8 mouse cellular contexts compared by ENCODE assay signal in genomic region chr2:155538463-155539057, GRCm38 (mm10). TPM values are rescaled to one million over a fixed set of nuclear protein-coding genes. Genes with fewer than 3 reads are reported as not detected.
DNase-seq lines count a peak whose midpoint lies in the region; ATAC-seq and TF ChIP-seq lines count a peak whose summit lies in the region.
"Not testable (repeated sequence)": the region's sequence is repeated elsewhere in the genome, so short reads cannot be mapped to it uniquely, and the experiment has no call there.

No protein-coding gene starts in this region.

- peak overlapping the region; percentile 33; the same call in 1 of the 2 replicates for H3K27ac ChIP-seq in bone marrow, adult 2 months (ENCODE audit: control insufficient read depth, insufficient read depth, low read depth, low read length, poor library complexity)
- H3K27ac ChIP-seq in heart, embryonic 12.5 days (ENCODE audit: poor library complexity, severe bottlenecking); liver, embryonic 11.5 days (ENCODE audit: low read depth, low read length); liver, embryonic 16.5 days (ENCODE audit: low read length); testis, adult 2 months (ENCODE audit: control insufficient read depth, insufficient read depth, low read depth, low read length): not testable (repeated sequence)
- H3K27ac ChIP-seq in macrophage: peak overlapping the region; percentile 17; the same call in 1 of the 2 replicates

- H3K79me2 ChIP-seq in macrophage (ENCODE audit: inconsistent target): not testable (repeated sequence)

- peak overlapping the region; percentile 17 for H3K4me2 ChIP-seq in heart, embryonic 12.5 days
- 0 out of 2 replicates have a peak overlapping the region, but pooled peaks have one; percentile 37 for H3K4me2 ChIP-seq in liver, embryonic 11.5 days
- H3K4me2 ChIP-seq in liver, embryonic 16.5 days (ENCODE audit: low read depth, low read length): not testable (repeated sequence)

- H3K9me3 ChIP-seq in heart, embryonic 12.5 days (replicated peaks); liver, embryonic 11.5 days (ENCODE audit: control insufficient read depth, low read length); liver, embryonic 16.5 days (replicated peaks; ENCODE audit: control insufficient read depth, low read length): not testable (repeated sequence)

- peak; percentile 41 for DNase-seq in CD4-positive helper T cell, adult 2 months (ENCODE audit: low read depth, low spot score)
- DNase-seq in induced T-regulatory cell, adult 2 months (ENCODE audit: low read depth): peak; percentile 51
- not testable (repeated sequence) for DNase-seq in liver, embryonic 11.5 days (ENCODE audit: low spot score)

- 65% methylated on average over 19 of the region's 19 CpGs for WGBS in bone marrow, adult 2 months
- 59% methylated on average over 19 of the region's 19 CpGs for WGBS in heart, embryonic 12.5 days
- WGBS in liver, embryonic 11.5 days: 79% methylated on average over 14 of the region's 19 CpGs
- 71% methylated on average over 15 of the region's 19 CpGs for WGBS in liver, embryonic 16.5 days (ENCODE audit: insufficient replicate concordance)
- 63% methylated on average over 6 of the region's 19 CpGs for WGBS in macrophage (ENCODE audit: missing documents)

- H3K27me3 ChIP-seq in heart, embryonic 12.5 days (replicated peaks); liver, embryonic 11.5 days (replicated peaks; ENCODE audit: control insufficient read depth, insufficient read depth, low read length); liver, embryonic 16.5 days (ENCODE audit: control insufficient read depth, insufficient read depth, low read depth, low read length); testis, adult 2 months (ENCODE audit: control insufficient read depth, insufficient read depth, low read length): not testable (repeated sequence)

- TF ChIP-seq POLR2A in bone marrow, adult 2 months (IDR thresholded peaks at IDR 0.05; ENCODE audit: borderline replicate concordance, control insufficient read depth, low read depth, low read length); testis, adult 2 months (IDR thresholded peaks at IDR 0.05; ENCODE audit: control insufficient read depth, low read depth, low read length): not testable (repeated sequence)

- peak overlapping the region; percentile 42 for H3K4me3 ChIP-seq in bone marrow, adult 2 months (replicated peaks; ENCODE audit: control insufficient read depth, low read depth, low read length)
- not testable (repeated sequence) for H3K4me3 ChIP-seq in heart, embryonic 12.5 days; liver, embryonic 11.5 days (ENCODE audit: low read depth, low read length)
- H3K4me3 ChIP-seq in liver, embryonic 16.5 days (ENCODE audit: low read depth, low read length): peak overlapping the region; percentile 37
- H3K4me3 ChIP-seq in macrophage (ENCODE audit: inconsistent target): peak overlapping the region; percentile 22
- H3K4me3 ChIP-seq in testis, adult 2 months (ENCODE audit: control insufficient read depth, low read depth, low read length): peak overlapping the region; percentile 44

- not testable (repeated sequence) for ATAC-seq in heart, embryonic 12.5 days (ENCODE audit: insufficient number of reproducible peaks, low FRiP score); liver, embryonic 11.5 days (replicated peaks; ENCODE audit: low FRiP score)
- ATAC-seq in liver, embryonic 16.5 days (ENCODE audit: low read depth): peak; percentile 53

- not testable (repeated sequence) for H3K9ac ChIP-seq in heart, embryonic 12.5 days; liver, embryonic 11.5 days (ENCODE audit: low read depth, low read length); liver, embryonic 16.5 days (ENCODE audit: low read depth, low read length)

- H3K4me1 ChIP-seq in bone marrow, adult 2 months (ENCODE audit: control insufficient read depth, insufficient read depth, low read length); liver, embryonic 11.5 days (replicated peaks; ENCODE audit: control insufficient read depth, insufficient read depth, low read length); liver, embryonic 16.5 days (ENCODE audit: control insufficient read depth, low read depth, low read length); testis, adult 2 months (ENCODE audit: control insufficient read depth, insufficient read depth, low read length): not testable (repeated sequence)
- H3K4me1 ChIP-seq in heart, embryonic 12.5 days (replicated peaks): peaks cover 17% of the 10 kb centered on the region

- H3K36me3 ChIP-seq in heart, embryonic 12.5 days; liver, embryonic 11.5 days (ENCODE audit: control insufficient read depth, insufficient read depth, low read length); liver, embryonic 16.5 days (ENCODE audit: control insufficient read depth, insufficient read depth); macrophage (ENCODE audit: inconsistent target); testis, adult 2 months (ENCODE audit: control insufficient read depth, insufficient read depth, low read length): not testable (repeated sequence)

- TF ChIP-seq CTCF in bone marrow, adult 2 months (IDR thresholded peaks at IDR 0.05; ENCODE audit: control insufficient read depth, insufficient read depth, low read length); testis, adult 2 months (IDR thresholded peaks at IDR 0.05; ENCODE audit: control insufficient read depth, insufficient read depth, insufficient replicate concordance, low read depth, low read length): not testable (repeated sequence)

RNA-seq across cellular contexts. Expression of gene Ggt7, which starts 20.5 kb away (rescaled TPM):
- polyA plus RNA-seq in bone marrow, adult 2 months (2011; ENCODE audit: insufficient read depth, insufficient read length, low replicate concordance, missing spikeins): 2.3 TPM in 1 of 2 replicates, not detected in the other
- polyA plus RNA-seq in heart, embryonic 12.5 days (2016; fragmentation: Nextera tagmentation; extraction: Ambion mirVana): 2.0 and 3.0 TPM in 2 replicates
- polyA plus RNA-seq in liver, embryonic 11.5 days (2014; fragmentation: Nextera tagmentation; extraction: Ambion mirVana): 1.0 and 1.3 TPM in 2 replicates
- 0.17 and 0.20 TPM in 2 replicates for polyA plus RNA-seq in liver, embryonic 16.5 days (2015; fragmentation: Nextera tagmentation; extraction: Ambion mirVana)
- total RNA-seq in macrophage (2018; cell fraction: chromatin; rRNA removed): 1 to 10 TPM in 1 of 26 experiments, under 1 TPM in 2, not detected in 23; 0.51 to 2.3 (median 0.63) TPM
- total RNA-seq in macrophage (2018; cell fraction: cytosol; rRNA removed): under 1 TPM in 3 of 26 experiments, not detected in 23; 0.06 to 0.15 (median 0.14) TPM
- total RNA-seq in macrophage (2018; cell fraction: nucleus; rRNA removed): under 1 TPM in 2 of 26 experiments, not detected in 24; 0.60 to 0.63 TPM
- not detected in 3 replicates for polyA plus RNA-seq in macrophage (2018)
- 70.4 and 76.2 TPM in 2 replicates for polyA plus RNA-seq in testis, adult 2 months (2012; rRNA removed)

RNA-seq across cellular contexts. Expression of gene Acss2, which starts 20.8 kb away (rescaled TPM):
- polyA plus RNA-seq in bone marrow, adult 2 months (2011; ENCODE audit: insufficient read depth, insufficient read length, low replicate concordance, missing spikeins): 12.4 and 13.9 TPM in 2 replicates
- polyA plus RNA-seq in heart, embryonic 12.5 days (2016; fragmentation: Nextera tagmentation; extraction: Ambion mirVana): 13.0 and 14.4 TPM in 2 replicates
- 27.7 and 28.5 TPM in 2 replicates for polyA plus RNA-seq in liver, embryonic 11.5 days (2014; fragmentation: Nextera tagmentation; extraction: Ambion mirVana)
- 24.6 and 29.6 TPM in 2 replicates for polyA plus RNA-seq in liver, embryonic 16.5 days (2015; fragmentation: Nextera tagmentation; extraction: Ambion mirVana)
- total RNA-seq in macrophage (2018; cell fraction: chromatin; rRNA removed): 10 to 100 TPM in 20 of 26 experiments, 1 to 10 TPM in 6; 1.6 to 54.5 (median 20.0) TPM
- 10 to 100 TPM in 15 of 26 experiments, 1 to 10 TPM in 11; 6.0 to 18.2 (median 11.1) TPM for total RNA-seq in macrophage (2018; cell fraction: cytosol; rRNA removed)
- total RNA-seq in macrophage (2018; cell fraction: nucleus; rRNA removed): 10 to 100 TPM in 19 of 26 experiments, 1 to 10 TPM in 7; 2.8 to 30.7 (median 15.7) TPM
- polyA plus RNA-seq in macrophage (2018): 2.5 to 12.9 TPM (median 4.1 TPM) in 3 replicates
- polyA plus RNA-seq in testis, adult 2 months (2012; rRNA removed): 59.5 TPM in 2 replicates

RNA-seq across cellular contexts. Expression of gene Gss, which starts 54.0 kb away (rescaled TPM):
- 7.3 and 8.5 TPM in 2 replicates for polyA plus RNA-seq in bone marrow, adult 2 months (2011; ENCODE audit: insufficient read depth, insufficient read length, low replicate concordance, missing spikeins)
- polyA plus RNA-seq in heart, embryonic 12.5 days (2016; fragmentation: Nextera tagmentation; extraction: Ambion mirVana): 20.2 and 21.3 TPM in 2 replicates
- 59.7 and 60.5 TPM in 2 replicates for polyA plus RNA-seq in liver, embryonic 11.5 days (2014; fragmentation: Nextera tagmentation; extraction: Ambion mirVana)
- polyA plus RNA-seq in liver, embryonic 16.5 days (2015; fragmentation: Nextera tagmentation; extraction: Ambion mirVana): 77.8 and 81.1 TPM in 2 replicates
- total RNA-seq in macrophage (2018; cell fraction: chromatin; rRNA removed): 10 to 100 TPM in 18 of 26 experiments, 1 to 10 TPM in 8; 4.7 to 43.5 (median 15.6) TPM
- 10 to 100 TPM in 25 of 26 experiments, 1 to 10 TPM in 1; 10.0 to 16.7 (median 14.0) TPM for total RNA-seq in macrophage (2018; cell fraction: cytosol; rRNA removed)
- total RNA-seq in macrophage (2018; cell fraction: nucleus; rRNA removed): 10 to 100 TPM in 16 of 26 experiments, 1 to 10 TPM in 10; 4.8 to 17.8 (median 10.5) TPM
- polyA plus RNA-seq in macrophage (2018): 13.3 to 14.6 TPM (median 14.0 TPM) in 3 replicates
- 4.6 and 5.3 TPM in 2 replicates for polyA plus RNA-seq in testis, adult 2 months (2012; rRNA removed)

Comparison
In these comparisons a context has a peak if more than half of its experiments do, and no peak if none do; other contexts are left out.
1. RNA of gene Ggt7, which starts 20.5 kb away (polyA plus RNA-seq): 70.4 to 76.2 TPM in testis, adult 2 months; 2.3 TPM in bone marrow, adult 2 months, 2.0 to 3.0 TPM in heart, embryonic 12.5 days, 1.0 to 1.3 TPM in liver, embryonic 11.5 days, 0.17 to 0.20 TPM in liver, embryonic 16.5 days and not detected in macrophage; every median in the first group is over 10 times any median in the second.